Mouse (Mus musculus): ENCODE data around the gene Six2.

DNA sequence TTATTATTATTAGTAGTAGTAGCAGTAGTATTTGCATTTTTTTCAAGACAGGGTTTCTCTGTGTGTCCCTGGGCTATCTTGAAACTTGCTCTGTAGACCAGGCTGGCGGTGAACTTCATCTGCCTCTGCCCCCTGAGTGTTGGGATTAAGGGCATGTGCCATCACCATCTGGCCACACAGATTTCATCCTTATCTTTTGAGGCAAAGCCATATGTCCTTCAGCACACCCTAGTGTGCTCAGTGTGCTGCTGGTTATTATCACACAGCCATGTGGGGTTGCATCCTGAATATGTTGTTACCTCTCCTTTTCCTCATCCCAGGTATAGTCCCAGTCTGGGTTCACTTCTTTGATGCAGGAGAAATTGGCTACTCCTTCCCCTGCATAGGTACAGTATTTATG lies 28.1 kb downstream of the Six2 start:
- TF ChIP-seq MEF2A (IDR thresholded peaks at IDR 0.05; ENCODE audit: borderline replicate concordance, low read depth, low read length) (no peak), ZNF384 (IDR thresholded peaks at IDR 0.05; ENCODE audit: low read depth, low read length) (no peak), MAFK (IDR thresholded peaks at IDR 0.05; ENCODE audit: insufficient replicate concordance, low read length) (no peak), RAD21 (IDR thresholded peaks at IDR 0.05; ENCODE audit: low read depth, low read length) (no peak), ETS1 (conservative IDR thresholded peaks at IDR 0.05; ENCODE audit: low read depth, low read length) (no peak)
